Mouse (Mus musculus): ENCODE data around the gene Rhob.
"Not testable (repeated sequence)": the region's sequence is repeated elsewhere in the genome, so short reads cannot be mapped to it uniquely, and the experiment has no call there.

The Rhob gene

DNA sequence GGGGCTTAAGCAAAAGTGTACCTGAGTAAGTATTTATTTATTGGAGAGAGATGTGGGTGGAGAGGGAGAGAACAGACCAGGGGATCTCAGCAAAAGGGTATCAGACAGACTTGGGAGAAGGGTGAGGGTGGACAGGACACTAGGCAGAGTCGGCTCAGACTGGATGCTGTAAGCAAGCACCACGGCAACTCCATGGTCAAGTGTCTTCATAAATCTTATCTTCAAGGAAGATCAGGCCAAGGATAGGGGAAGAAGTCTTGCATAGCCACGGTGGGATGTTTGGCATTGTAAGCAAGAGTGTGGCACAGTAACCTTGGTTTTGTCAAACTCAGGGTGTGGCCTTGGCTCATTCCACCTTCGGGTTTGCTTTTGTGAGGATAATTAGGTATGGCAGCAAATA lies 27.8 kb downstream of the Rhob start:
- DNase-seq: no peak

DNA sequence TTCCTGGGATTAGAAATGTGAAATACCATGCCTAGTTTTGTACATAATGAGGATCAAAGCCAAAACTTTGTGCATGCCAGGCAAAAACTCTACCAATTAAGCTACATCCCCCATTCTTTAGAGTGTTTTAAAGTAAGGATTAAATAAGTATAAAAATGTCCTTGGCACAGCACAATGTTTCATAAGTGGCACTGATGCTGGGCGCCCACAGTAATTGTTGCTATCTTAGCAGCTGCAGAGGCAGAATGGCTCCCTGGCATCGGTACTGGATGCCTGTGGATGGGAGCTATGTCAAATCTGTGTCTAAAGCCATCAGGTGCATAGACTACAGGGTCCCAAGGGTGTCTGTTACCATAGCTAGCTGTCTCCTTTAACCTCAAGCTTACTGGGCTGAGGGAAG lies 28.8 kb downstream of the Rhob start:
- no peak for DNase-seq

DNA sequence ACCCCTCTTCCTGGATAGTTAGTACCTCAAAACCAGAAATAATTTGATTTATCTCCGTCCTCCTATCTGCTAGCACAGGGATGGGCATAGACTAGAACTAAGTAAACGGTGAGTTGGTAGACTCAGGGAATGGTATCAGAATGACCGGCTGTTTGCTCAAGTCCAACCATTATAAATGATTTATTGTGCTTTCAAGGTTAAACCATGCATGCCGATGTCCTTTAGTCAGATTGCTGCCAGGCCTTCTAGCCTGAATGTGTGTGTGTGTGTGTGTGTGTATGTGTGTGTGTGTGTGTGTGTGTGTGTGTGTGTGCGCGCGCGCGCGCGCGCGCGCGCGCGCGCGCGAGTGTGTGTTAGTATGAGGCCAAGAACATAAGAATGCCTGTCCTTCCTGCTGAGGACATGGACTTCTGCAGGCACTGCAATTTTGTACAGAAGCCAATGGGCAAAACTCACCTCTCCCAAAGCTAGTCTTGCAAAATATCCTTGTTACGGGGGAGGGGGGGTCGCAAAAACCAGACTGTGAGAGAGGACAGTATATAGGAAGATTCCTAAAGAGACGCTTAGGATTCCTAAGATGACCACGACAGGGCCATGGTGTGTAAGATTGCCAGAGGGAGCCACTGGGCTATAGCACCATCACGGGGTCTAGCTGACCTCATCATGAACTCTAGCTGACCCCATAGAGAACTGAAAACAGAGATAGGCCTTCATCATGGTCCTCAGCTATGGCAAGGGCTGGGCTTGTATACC lies 29.9 kb downstream of the Rhob start:
- DNase-seq: peak in 1 of 2 experiments; percentile 45

DNA sequence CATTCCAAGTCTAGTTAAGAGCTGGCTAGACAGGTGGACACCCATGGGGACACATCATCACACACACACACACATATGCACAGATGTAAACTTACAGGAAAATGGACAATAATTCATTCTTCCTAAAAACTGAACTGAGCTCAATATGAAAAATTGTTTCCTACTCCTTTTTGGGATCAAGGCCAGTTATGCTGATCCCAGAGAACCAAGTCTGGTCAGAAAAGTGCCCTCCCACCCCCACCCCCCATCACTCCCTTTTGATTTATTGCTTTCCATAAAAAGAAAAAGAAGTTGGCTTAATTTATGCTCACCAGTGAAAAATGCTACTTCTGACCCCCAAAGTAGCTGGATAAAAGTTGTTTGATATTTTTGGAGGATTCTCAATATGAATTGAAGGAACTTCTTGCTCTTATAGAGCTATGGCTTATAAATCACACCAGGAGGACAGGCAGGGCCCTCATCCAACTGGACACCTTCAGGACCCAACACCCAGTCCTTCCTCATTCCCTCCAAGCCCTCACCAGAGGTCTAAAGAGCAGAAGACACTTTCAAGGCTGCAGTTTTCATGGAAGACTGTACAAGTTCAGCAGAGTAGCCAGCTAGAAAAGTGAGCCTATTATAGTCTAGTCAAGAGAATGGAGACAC lies 31.5 kb downstream of the Rhob start:
- no peak for DNase-seq

DNA sequence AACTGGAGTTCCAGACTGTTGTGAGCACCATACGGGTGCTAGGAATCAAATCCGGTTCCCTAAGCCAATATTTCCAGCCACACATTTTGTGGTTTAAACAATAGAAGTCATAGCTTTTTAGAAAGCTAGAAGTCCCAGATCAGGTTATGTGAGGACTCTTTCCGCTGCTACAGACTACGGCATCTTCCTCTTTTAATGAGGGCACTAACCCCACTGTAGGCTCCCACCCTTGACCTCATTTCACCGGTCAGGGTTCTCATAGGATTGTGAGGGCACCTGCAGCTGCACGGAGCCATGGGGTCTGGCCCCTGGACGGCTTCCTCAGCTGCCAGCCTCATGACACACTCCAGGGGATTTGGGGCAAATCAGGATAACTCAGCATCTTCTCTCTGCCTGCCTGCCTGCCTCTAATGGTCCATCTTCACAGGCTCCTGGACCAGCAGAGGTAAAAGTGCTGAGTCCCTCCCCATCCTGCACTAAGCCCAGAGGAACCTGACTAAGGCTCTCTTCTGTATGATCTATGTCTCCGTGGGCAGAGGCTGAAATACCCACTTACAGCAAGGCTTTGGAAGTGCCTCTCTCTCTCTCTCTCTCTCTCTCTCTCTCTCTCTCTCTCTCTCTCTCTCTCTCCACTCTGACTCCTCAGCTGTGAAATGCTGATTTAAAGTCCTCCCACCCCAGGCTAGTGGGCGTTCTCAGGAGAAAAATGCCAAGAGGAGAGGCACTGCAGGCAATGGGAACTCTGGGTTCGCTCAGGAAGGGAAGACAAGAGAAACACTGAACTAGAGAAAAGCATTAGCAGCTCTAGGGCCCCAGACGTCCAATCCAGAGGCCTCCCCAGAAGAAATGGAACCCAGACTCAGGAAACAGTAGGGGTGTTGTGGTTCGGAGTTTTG lies 32.5 kb downstream of the Rhob start:
- DNase-seq: no peak

DNA sequence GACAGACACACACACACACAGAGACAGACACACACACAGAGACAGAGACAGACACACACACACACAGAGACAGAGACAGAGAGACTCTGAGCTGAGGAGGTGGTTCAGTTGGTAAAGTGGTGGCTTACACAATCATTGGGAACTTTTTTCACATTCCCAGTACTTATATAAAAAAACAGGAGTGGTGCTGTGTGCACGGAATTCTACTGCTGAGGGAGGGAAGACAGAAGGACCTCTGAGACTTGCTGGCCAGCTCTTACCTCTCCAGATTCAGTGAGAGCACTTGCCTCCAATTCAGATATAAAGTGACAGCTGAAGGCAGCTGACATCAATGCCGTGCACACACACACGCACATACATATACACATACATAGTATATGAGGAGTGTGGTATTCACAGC lies 34.1 kb downstream of the Rhob start:
- no peak for DNase-seq

DNA sequence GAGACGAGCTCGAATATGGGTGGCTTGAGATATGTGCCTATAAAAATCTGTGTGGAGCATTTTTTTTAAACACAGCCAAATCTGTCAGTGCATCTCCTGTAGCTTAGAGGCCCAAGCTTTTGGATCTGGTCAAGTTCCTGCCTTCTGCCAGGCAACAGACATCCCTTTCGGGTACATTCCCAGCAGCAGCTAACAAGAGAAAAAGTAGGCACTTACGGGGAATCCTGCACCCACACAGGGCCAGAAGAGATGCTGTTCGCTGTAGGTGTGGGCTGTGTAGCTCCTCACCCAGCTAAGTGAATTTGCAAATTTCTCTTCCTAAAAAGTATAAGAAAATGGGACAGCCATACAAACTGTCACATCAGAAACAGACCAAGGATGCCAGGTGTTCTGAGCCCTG lies 34.8 kb downstream of the Rhob start:
- DNase-seq: no peak

DNA sequence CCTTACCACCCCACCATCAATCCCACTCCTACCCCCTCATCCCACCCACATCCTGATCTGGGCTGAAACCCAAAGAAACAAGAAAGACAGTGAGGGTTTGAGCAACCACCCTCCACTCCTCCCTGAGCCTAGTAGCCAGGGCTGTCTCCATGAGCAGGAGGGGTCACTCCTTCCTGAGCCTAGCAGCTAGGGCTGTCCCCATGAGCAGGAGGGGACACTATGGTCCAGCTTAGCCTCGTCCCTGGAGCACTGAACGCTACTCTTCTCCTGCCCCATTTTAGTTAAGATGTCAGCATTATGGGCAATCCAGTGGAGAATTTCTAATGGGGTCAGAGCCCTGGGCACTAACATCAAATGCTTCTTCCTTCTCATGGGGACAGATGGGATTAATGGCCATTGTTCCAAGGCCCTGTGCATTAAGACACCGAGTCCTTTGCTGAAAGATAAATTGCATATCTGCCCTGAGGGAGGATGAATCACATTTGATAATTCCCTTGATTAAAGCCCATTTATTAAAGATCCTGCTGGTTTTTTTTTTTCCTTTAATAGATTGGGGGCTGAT lies 36.1 kb downstream of the Rhob start:
- DNase-seq: no peak

DNA sequence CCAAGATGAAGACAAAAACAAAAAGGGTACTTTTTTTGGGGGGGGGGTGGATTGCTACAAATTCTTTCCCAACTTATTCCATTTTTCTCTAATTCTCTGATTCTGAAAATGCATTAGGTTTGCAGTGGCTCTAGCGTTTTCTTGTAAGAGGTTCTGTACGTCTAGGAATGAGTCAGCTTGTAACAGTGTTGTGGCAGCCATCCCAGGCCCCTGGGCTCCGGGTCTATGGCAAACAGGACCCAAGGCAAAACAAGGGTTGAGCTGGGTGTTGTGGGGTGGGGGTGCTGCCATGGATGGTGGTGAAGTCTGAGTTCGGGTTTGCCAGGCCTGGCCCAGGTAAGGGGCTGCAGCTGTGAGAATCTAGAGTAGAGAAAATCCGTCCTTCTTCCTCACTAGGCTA lies 37.3 kb downstream of the Rhob start:
- DNase-seq: no peak

DNA sequence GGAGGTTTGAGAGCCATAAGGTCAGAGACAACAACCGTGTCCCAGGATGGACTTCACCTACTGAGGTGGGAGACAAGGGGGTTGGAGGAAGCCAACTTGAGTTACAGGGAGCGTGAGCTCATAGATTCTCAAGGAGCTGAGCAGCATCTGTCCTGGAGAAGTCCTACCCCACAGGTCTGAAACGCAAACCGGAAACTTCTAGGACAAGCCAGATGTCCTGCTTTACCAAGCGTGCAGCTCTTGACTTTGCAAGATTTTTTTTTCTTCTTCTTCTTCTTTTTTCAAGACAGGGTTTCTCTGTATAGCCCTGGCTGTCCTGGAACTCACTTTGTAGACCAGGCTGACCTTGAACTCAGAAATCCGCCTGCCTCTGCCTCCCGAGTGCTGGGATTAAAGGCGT lies 38.2 kb downstream of the Rhob start:
- not testable (repeated sequence) for DNase-seq

DNA sequence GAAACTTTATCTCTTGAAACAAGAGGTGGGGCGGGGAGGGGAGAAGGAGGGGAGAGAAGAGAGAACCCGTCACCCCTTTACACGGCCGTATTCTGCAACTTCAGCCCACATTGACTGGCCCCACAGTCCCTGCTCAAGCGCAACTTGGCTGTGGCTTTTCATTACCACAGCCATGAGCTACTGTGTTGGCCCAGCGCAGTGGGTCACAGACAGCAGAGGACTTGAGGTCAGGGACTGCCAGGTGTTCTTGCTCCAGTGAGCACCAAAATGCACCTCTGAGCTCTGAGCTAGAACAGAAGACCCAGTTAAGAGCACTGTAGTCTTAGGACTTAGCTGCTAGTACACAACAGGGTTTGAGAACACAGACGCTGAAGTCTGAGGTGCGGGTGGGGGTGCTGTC lies 41.4 kb downstream of the Rhob start:
- DNase-seq: peak in 1 of 2 experiments; percentile 46

DNA sequence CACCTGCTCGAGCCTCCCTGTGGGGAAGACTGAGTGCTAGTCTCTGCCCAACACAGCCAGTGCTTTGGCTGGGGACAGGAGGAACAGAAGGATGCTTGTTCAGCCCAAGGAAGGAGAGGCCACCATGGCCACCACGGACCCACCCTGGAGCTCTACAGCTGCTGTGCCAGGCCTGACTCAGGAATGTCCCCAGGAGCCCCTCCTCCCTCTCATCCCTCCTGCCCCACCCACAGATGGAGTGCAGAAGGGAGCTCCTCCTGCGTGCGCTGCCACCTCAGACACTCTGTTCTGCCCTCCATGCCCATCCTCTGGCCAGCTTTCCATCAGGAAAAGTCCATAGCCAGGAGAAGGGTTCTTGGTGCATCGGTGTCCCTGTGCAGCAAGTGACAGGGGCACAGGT lies 42.8 kb downstream of the Rhob start:
- DNase-seq: no peak

DNA sequence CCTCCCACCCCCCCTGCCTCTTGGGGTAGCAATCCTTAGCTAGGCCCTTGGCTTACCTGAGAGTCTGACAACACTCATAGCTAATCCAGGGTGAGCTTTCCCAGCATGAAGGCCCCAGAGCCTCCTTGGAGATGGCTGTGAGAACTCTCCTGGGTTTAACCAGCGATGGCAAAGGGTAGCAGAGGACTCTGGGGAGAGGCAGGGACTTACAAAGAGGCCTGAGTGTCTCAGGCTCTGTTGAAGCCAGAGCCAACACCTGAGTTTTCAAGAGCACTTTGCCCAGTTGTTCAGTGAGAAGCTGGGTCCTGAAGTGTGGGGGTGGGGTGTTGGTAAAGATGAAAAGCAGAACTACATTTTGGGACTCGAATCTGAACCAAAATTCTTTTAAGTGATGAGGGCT lies 44.8 kb downstream of the Rhob start:
- DNase-seq: no peak

DNA sequence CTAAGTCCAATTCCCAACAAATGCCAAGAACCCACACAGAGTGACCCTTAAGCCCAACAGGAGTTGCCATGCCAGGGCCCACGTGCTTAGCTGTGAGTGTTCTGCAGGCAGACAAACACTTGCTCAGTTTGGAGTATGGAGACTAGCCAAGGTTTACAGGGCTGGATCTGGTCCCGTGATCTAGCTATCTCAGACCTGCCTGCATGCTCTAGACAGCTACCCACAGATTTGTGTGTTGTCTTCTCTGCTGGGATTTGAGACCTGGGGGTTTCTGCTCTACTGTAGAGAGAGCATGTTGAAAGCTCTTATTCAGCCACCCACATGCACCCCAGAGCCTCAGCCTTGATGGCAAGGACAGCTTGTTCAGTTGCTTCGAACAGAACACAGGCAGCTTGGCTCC lies 45.3 kb downstream of the Rhob start:
- DNase-seq: peak; percentile 64 to 65

DNA sequence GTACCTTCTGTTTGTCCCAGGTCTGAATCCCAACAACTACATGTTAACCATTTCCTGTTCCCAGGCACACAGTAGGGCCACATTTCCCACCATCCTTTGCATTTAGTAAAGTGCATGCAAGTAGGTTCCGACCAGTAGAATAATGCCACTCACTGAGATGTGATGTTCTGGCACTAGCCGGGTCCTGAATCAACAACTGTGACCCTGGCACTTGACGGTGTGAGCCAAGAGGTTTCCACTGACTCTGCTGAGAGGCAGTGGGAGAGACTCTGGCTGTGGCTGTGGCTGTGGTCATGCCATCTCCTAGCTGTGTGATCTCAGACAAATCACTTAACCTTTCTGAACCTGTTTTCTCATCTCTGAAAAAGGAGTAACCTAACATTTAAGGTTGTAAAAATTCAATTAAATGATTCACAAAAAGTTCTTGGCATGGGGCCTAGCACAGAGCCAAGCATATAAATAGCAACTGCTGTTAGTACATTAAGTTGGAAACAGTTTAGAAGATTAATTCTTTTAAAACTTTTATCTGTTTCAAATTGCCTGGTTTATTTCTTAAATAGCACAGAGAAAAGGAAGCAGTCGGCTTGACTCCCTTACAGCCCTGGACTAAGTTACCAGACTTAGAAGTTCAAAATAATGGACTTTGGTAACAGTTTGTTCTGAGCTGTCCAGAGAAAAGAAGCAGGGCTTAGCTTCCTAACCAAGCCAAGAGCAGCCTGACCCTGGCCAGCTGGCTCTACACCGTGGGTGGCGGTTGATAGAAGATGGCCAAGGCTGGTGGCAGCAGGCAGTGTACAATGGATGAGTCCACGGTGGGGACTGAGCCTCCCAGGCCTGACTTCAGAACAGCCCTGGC lies 46.8 kb downstream of the Rhob start:
- DNase-seq: peak in 1 of 2 experiments; percentile 43

DNA sequence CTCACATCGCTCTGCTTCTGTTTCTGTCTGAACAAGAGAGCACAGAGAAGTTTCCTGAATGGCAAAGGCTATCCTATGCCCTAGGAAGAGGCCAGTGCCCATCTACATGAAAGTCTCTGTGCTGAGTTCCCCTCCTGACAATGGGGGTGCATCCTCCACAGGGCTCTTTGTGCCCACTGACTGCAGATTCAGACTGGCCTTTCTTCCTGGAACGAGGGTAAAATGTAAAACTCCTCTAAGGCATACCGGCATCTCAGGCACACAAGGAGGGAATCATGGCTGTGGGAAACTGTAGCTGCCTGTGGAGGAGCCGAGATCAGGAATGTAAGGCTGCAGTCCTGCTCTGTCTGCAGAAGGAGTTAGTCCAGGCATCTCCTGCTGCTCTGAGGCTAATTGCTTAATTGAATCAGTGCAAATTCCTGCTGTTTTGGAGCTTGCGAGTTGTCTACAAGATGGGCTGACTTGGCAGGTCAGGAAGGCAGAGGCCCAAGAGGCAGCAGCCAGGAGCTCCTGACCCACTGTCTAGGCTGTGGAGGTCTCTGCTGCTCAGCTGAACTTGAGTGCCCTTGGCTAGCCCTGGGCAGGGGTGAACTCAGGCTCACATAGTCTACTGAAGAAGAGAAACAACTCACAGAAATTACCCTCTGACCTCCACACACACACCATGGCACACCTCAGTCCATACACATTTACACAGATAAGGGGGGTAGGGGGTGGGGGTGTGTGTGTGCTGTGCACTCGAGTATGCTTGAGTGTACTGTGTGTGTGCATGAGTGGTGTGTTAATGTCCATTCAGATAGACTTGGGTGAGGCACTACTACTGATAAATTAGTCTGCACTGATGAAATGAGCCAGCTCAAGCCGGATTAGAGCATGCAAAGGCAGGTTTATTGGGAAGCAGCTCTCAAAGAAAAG lies 48.0 kb downstream of the Rhob start:
- DNase-seq: no peak

DNA sequence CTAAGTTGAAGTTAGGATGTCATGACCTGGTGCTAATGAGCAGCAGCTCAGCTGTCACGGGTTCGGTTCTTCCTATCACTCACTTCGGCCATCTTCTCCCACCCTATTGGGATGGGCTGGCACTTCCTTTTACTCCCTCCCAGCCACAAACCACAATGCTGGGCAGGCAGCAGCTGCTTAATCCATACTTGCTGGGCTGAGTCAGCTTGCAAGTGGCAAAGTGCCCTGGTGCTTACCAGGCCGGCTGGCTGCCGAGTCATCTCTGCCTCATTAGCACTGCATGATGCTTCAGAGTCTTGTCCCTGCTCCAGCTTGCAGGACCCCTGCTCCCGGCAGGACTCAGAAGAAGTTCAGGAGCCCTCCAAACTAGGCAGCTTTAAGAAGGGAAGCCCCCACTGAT lies 49.2 kb downstream of the Rhob start:
- DNase-seq: no peak

DNA sequence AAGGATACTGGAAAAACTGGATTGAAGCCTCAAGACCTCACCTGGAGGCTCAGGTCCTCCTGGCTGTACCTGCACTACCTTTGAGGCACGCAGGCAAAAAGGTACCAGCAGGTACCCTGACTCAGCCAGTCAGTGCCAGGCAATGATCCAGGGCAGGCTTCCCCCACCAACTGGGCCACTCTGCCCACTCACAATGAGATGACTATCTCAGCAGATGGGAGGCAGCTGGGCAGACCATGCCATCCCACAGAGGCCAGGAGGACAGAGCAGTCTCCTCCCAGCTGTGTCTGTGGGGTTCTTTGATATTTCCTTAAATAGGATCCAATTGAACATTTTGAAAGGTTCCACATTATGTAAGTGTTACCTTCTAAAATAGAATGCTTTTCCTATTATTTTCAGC lies 49.8 kb downstream of the Rhob start:
- DNase-seq: no peak
